8 mouse cellular contexts compared by ENCODE assay signal in the genomic region with DNA sequence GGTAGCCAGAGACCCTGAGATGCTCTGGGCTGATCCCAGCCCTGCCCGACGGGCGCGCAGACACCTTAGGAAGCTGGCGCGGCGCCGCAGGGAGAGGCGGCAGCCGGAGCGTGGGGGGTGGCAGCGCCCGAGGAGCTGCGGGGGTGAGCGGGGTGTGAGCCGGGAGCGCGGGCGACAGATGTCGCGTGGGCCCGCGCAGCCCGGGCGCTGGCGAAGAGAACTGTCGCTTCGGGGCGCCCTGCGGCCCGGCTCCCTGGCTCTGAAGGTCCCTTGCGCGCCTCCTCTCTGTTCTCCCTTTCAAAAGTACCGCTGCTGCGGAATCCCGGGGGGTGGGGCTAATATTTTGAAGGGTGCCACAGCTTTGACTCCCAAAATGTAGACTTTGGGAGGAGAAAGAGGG. TPM values are rescaled to one million over a fixed set of nuclear protein-coding genes. Genes with fewer than 3 reads are reported as not detected.
DNase-seq lines count a peak whose midpoint lies in the region; ATAC-seq lines count a peak whose summit lies in the region.

No protein-coding gene starts in this region.

- H3K4me2 ChIP-seq in kidney, embryonic 15.5 days: peak overlapping the region; percentile 64
- H3K4me2 ChIP-seq in hindbrain, embryonic 16.5 days (ENCODE audit: low read length): peak overlapping the region; percentile 73

- ATAC-seq in kidney, embryonic 15.5 days (replicated peaks; ENCODE audit: low FRiP score): no peak
- no peak for ATAC-seq in hindbrain, embryonic 16.5 days

- peaks cover 4% of the 10 kb centered on the region; the same call in 1 of the 2 replicates for H3K9me3 ChIP-seq in kidney, embryonic 15.5 days (replicated peaks)
- H3K9me3 ChIP-seq in embryonic facial prominence, embryonic 10.5 days: peaks cover 8% of the 10 kb centered on the region
- H3K9me3 ChIP-seq in hindbrain, embryonic 16.5 days (ENCODE audit: control insufficient read depth, low read length): 0 out of 2 replicates have a peak, but pooled peaks cover 2% of the 10 kb centered on the region
- peaks cover 5% of the 10 kb centered on the region for H3K9me3 ChIP-seq in midbrain, embryonic 10.5 days (replicated peaks)

- no peak overlapping the region for H3K27ac ChIP-seq in kidney, embryonic 15.5 days
- no peak overlapping the region for H3K27ac ChIP-seq in embryonic facial prominence, embryonic 10.5 days (replicated peaks)
- no peak overlapping the region for H3K27ac ChIP-seq in hindbrain, embryonic 16.5 days (ENCODE audit: low read depth, low read length)
- H3K27ac ChIP-seq in midbrain, embryonic 10.5 days (replicated peaks): no peak overlapping the region

- peaks cover 92% of the 10 kb centered on the region for H3K27me3 ChIP-seq in kidney, embryonic 15.5 days
- H3K27me3 ChIP-seq in embryonic facial prominence, embryonic 10.5 days (replicated peaks; ENCODE audit: low read depth, poor library complexity, severe bottlenecking): peaks cover 88% of the 10 kb centered on the region
- peaks cover 22% of the 10 kb centered on the region for H3K27me3 ChIP-seq in hindbrain, embryonic 16.5 days (replicated peaks; ENCODE audit: control insufficient read depth, insufficient read depth, low read length)
- H3K27me3 ChIP-seq in midbrain, embryonic 10.5 days (ENCODE audit: low read depth, poor library complexity, severe bottlenecking): peaks cover 93% of the 10 kb centered on the region

- WGBS in kidney, embryonic 15.5 days: 0% methylated on average over 34 of the region's 36 CpGs
- 1% methylated on average over 36 of the region's 36 CpGs for WGBS in embryonic facial prominence, embryonic 10.5 days
- WGBS in hindbrain, embryonic 16.5 days: under 1% methylated on average over 36 of the region's 36 CpGs
- under 1% methylated on average over 36 of the region's 36 CpGs for WGBS in midbrain, embryonic 10.5 days

- H3K4me1 ChIP-seq in kidney, embryonic 15.5 days: peaks cover 34% of the 10 kb centered on the region
- peaks cover 47% of the 10 kb centered on the region for H3K4me1 ChIP-seq in embryonic facial prominence, embryonic 10.5 days
- H3K4me1 ChIP-seq in hindbrain, embryonic 16.5 days (ENCODE audit: control insufficient read depth, insufficient read depth, low read depth, low read length): peaks cover 15% of the 10 kb centered on the region
- peaks cover 57% of the 10 kb centered on the region for H3K4me1 ChIP-seq in midbrain, embryonic 10.5 days

- DNase-seq in kidney, postnatal 14 days: no peak
- peak; percentile 46 for DNase-seq in embryonic facial prominence, embryonic 10.5 days (ENCODE audit: low spot score)
- peak; percentile 24 for DNase-seq in midbrain, embryonic 10.5 days (ENCODE audit: low spot score)
- DNase-seq in spleen, postnatal 36 days (ENCODE audit: low spot score in 2 of 2): no peak
- no peak for DNase-seq in adrenal gland, postnatal 4 days (ENCODE audit: low spot score in 2 of 2)
- DNase-seq in cerebellum, postnatal 14 days: no peak

- H3K36me3 ChIP-seq in kidney, embryonic 15.5 days: no peaks in the 10 kb centered on the region
- H3K36me3 ChIP-seq in embryonic facial prominence, embryonic 10.5 days (replicated peaks): no peaks in the 10 kb centered on the region
- H3K36me3 ChIP-seq in hindbrain, embryonic 16.5 days (ENCODE audit: control insufficient read depth, insufficient read depth, low read length): no peaks in the 10 kb centered on the region
- H3K36me3 ChIP-seq in midbrain, embryonic 10.5 days: no peaks in the 10 kb centered on the region

- peak overlapping the region; percentile 39 for H3K4me3 ChIP-seq in kidney, embryonic 15.5 days (replicated peaks)
- H3K4me3 ChIP-seq in embryonic facial prominence, embryonic 10.5 days: peak overlapping the region; percentile 61
- H3K4me3 ChIP-seq in hindbrain, embryonic 16.5 days (ENCODE audit: low read length): peak overlapping the region; percentile 51
- peak overlapping the region; percentile 37 for H3K4me3 ChIP-seq in midbrain, embryonic 10.5 days

- H3K9ac ChIP-seq in kidney, embryonic 15.5 days: no peak overlapping the region
- peak overlapping the region; percentile 54 for H3K9ac ChIP-seq in hindbrain, embryonic 16.5 days (ENCODE audit: low read depth, low read length)

RNA-seq across cellular contexts. Expression of a gene that starts 7.2 kb away (rescaled TPM):
- polyA plus RNA-seq in kidney, embryonic 15.5 days (2015; fragmentation: Nextera tagmentation; extraction: Ambion mirVana): 0.09 and 0.12 TPM in 2 replicates
- 0.15 and 0.32 TPM in 2 replicates for polyA plus RNA-seq in embryonic facial prominence, embryonic 10.5 days (2016; fragmentation: Nextera tagmentation; extraction: Ambion mirVana)
- 3.7 and 4.8 TPM in 2 replicates for polyA plus RNA-seq in hindbrain, embryonic 16.5 days (2015; fragmentation: Nextera tagmentation; extraction: Ambion mirVana)
- polyA plus RNA-seq in midbrain, embryonic 10.5 days (2016; fragmentation: Nextera tagmentation; extraction: Ambion mirVana): 0.06 and 0.10 TPM in 2 replicates
- total RNA-seq in adrenal gland, postnatal 4 days (2021): 1 to 10 TPM; 1.3 to 1.5 TPM

RNA-seq across cellular contexts. Expression of a gene that starts 16.4 kb away (rescaled TPM):
- 25.7 and 28.9 TPM in 2 replicates for polyA plus RNA-seq in kidney, embryonic 15.5 days (2015; fragmentation: Nextera tagmentation; extraction: Ambion mirVana)
- polyA plus RNA-seq in embryonic facial prominence, embryonic 10.5 days (2016; fragmentation: Nextera tagmentation; extraction: Ambion mirVana): 35.0 and 36.6 TPM in 2 replicates
- 18.7 and 21.6 TPM in 2 replicates for polyA plus RNA-seq in hindbrain, embryonic 16.5 days (2015; fragmentation: Nextera tagmentation; extraction: Ambion mirVana)
- polyA plus RNA-seq in midbrain, embryonic 10.5 days (2016; fragmentation: Nextera tagmentation; extraction: Ambion mirVana): 31.7 and 32.2 TPM in 2 replicates
- total RNA-seq in adrenal gland, postnatal 4 days (2021): 10 to 100 TPM; 53.7 to 62.5 TPM

Comparison
In these comparisons a context has a peak if more than half of its experiments do, and no peak if none do; other contexts are left out.
1. DNase-seq: peak in embryonic facial prominence, embryonic 10.5 days (single experiment) and midbrain, embryonic 10.5 days (single experiment); none in kidney, postnatal 14 days (single experiment), spleen, postnatal 36 days (0 of 2), adrenal gland, postnatal 4 days (0 of 2) and cerebellum, postnatal 14 days (0 of 2).
2. Peak in every context shown above with its lines, with median percentiles within 50 percentile points of each other: H3K4me3 ChIP-seq.